8 mouse cellular contexts compared by ENCODE assay signal in genomic region chr16:32078408-32078990, GRCm38 (mm10). TPM values are rescaled to one million over a fixed set of nuclear protein-coding genes. Genes with fewer than 3 reads are reported as not detected.
DNase-seq lines count a peak whose midpoint lies in the region; ATAC-seq and TF ChIP-seq lines count a peak whose summit lies in the region.

No protein-coding gene starts in this region.

- H3K4me3 ChIP-seq in ES-Bruce4 (ENCODE audit: low read depth, low read length) = peak overlapping the region; percentile 94
- peak overlapping the region; percentile 97 for H3K4me3 ChIP-seq in limb, embryonic 13.5 days

- H3K27ac ChIP-seq in ES-Bruce4 (ENCODE audit: insufficient read depth, low read length) = peak overlapping the region; percentile 17
- peak overlapping the region; percentile 96 for H3K27ac ChIP-seq in limb, embryonic 13.5 days

- ATAC-seq in limb, embryonic 13.5 days (ENCODE audit: low FRiP score, low read depth) = no peak

- H3K36me3 ChIP-seq in ES-Bruce4 (ENCODE audit: control insufficient read depth, insufficient read depth, low read length, poor library complexity, severe bottlenecking) = no peaks in the 10 kb centered on the region
- peaks cover 5% of the 10 kb centered on the region for H3K36me3 ChIP-seq in limb, embryonic 13.5 days

- no peaks in the 10 kb centered on the region for H3K4me1 ChIP-seq in ES-Bruce4 (ENCODE audit: control insufficient read depth, insufficient read depth, low read length)
- peaks cover 21% of the 10 kb centered on the region for H3K4me1 ChIP-seq in limb, embryonic 13.5 days

- no peak for TF ChIP-seq EP300 in ES-Bruce4 (IDR thresholded peaks at IDR 0.05; ENCODE audit: insufficient read depth, low read depth, low read length)

- no peak for TF ChIP-seq CTCF in ES-Bruce4 (IDR thresholded peaks at IDR 0.05; ENCODE audit: low read depth, low read length)

- peak; percentile 86 for DNase-seq in heart, adult 11 months
- DNase-seq in heart, adult 9 months (ENCODE audit: low spot score in 2 of 2) = no peak
- peak; percentile 77 for DNase-seq in embryo, embryonic 11 days
- peak; percentile 57 for DNase-seq in heart, postnatal 4 days
- DNase-seq in neural tube, embryonic 10.5 days (ENCODE audit: extremely low spot score, low spot score) = peak; percentile 79
- DNase-seq in B cell, adult 2 months = no peak

- under 1% methylated on average over 30 of the region's 30 CpGs for WGBS in limb, embryonic 13.5 days

- no peaks in the 10 kb centered on the region for H3K9me3 ChIP-seq in ES-Bruce4 (replicated peaks; ENCODE audit: control insufficient read depth, insufficient read depth, low read length, poor library complexity, severe bottlenecking)
- H3K9me3 ChIP-seq in limb, embryonic 13.5 days = no peaks in the 10 kb centered on the region

- no peak for TF ChIP-seq POLR2A in ES-Bruce4 (IDR thresholded peaks at IDR 0.05; ENCODE audit: insufficient read depth, low read length)

- H3K4me2 ChIP-seq in limb, embryonic 13.5 days (replicated peaks) = peak overlapping the region; percentile 78

- H3K27me3 ChIP-seq in ES-Bruce4 (ENCODE audit: control insufficient read depth, insufficient read depth, low read length, poor library complexity, severe bottlenecking) = no peaks in the 10 kb centered on the region
- H3K27me3 ChIP-seq in limb, embryonic 13.5 days = no peaks in the 10 kb centered on the region

- H3K9ac ChIP-seq in ES-Bruce4 (ENCODE audit: low read depth, poor library complexity, severe bottlenecking) = peak overlapping the region; percentile 95
- H3K9ac ChIP-seq in limb, embryonic 13.5 days = peak overlapping the region; percentile 98

RNA-seq across cellular contexts. Expression of gene Pak2, which starts 0.6 kb away (rescaled TPM):
- polyA plus RNA-seq in ES-Bruce4 (2011; ENCODE audit: insufficient read depth, insufficient read length, low read depth, missing spikeins) = 76.8 and 81.0 TPM in 2 replicates
- 10 to 100 TPM; 45.7 to 46.8 TPM for total RNA-seq in heart, postnatal 4 days (2021)
- polyA plus RNA-seq in limb, embryonic 13.5 days (2015; fragmentation: Nextera tagmentation; extraction: Ambion mirVana) = 30.0 and 32.3 TPM in 2 replicates

RNA-seq across cellular contexts. Expression of gene Pigx, which starts 21.0 kb away (rescaled TPM):
- 69.1 and 69.2 TPM in 2 replicates for polyA plus RNA-seq in ES-Bruce4 (2011; ENCODE audit: insufficient read depth, insufficient read length, low read depth, missing spikeins)
- 10 to 100 TPM; 26.2 to 29.6 TPM for total RNA-seq in heart, postnatal 4 days (2021)
- 124 and 126 TPM in 2 replicates for polyA plus RNA-seq in limb, embryonic 13.5 days (2015; fragmentation: Nextera tagmentation; extraction: Ambion mirVana)

RNA-seq across cellular contexts. Expression of gene Cep19, which starts 21.1 kb away (rescaled TPM):
- polyA plus RNA-seq in ES-Bruce4 (2011; ENCODE audit: insufficient read depth, insufficient read length, low read depth, missing spikeins) = 12.7 and 13.0 TPM in 2 replicates
- 1 to 10 TPM; 9.8 to 9.9 TPM for total RNA-seq in heart, postnatal 4 days (2021)
- 30.0 and 33.2 TPM in 2 replicates for polyA plus RNA-seq in limb, embryonic 13.5 days (2015; fragmentation: Nextera tagmentation; extraction: Ambion mirVana)

Comparison
In these comparisons a context has a peak if more than half of its experiments do, and no peak if none do; other contexts are left out.
1. DNase-seq: peak in heart, adult 11 months (single experiment), embryo, embryonic 11 days (single experiment), heart, postnatal 4 days (single experiment) and neural tube, embryonic 10.5 days (single experiment); none in heart, adult 9 months (0 of 2) and B cell, adult 2 months (0 of 2).